Mouse (Mus musculus) thymus, postnatal 14 days (tissue): ENCODE results near the gene Gm21292.
"Not testable (repeated sequence)": the region's sequence is repeated elsewhere in the genome, so short reads cannot be mapped to it uniquely, and the experiment has no call there.

ENCODE experiments used
- DNase-seq: peaks from one replicate; pipeline ENCODE4 v3.0.0; 2021

The Gm21292 gene

GRCm38 (mm10) chrY:9133824-9134223 lies at the start of gene Gm21292:
TSS of gene Gm21292 (minus strand) at chrY:9133924.
- not testable (repeated sequence) for DNase-seq
